Mouse (Mus musculus): ENCODE measurements around the gene Glod5.

DNA sequence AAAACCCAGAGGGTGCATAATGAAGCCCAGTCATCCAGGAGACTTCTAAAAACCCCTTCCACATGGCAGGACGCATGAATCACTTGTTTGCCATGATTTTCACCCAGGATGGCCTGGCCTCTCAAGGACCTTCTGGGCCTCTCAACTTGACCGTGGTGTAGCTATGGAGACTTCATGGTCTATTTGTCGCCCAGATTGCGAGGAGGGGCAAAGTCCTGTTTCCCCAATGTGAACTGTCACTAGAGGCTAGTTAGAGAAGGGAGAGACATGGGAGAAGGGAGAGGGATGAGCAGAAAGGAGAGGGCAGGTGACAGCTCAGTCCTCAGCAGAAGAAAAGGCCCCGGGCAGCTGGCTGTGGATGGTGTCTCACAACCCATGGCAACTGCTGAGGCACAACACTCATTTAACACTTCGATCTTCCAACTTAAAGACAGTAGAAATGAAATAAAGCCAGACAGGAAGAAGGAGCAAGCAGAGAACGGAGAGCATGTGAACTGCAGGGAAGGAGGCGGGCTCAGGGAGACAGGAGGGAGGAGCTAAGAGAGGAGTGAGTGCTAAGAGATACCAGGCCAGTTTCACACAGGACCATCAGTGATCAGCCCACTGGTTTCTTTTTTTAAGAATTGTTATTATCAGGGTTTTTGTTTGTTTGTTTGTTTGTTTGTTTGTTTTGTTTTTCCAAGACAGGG lies 25.8 kb downstream of the Glod5 start:
- TF ChIP-seq USF1 (IDR thresholded peaks at IDR 0.05; ENCODE audit: low read depth): no peak
- TF ChIP-seq MAX (IDR thresholded peaks at IDR 0.05): no peak
- TF ChIP-seq CTCF (IDR thresholded peaks at IDR 0.05; ENCODE audit: control insufficient read depth, insufficient read depth, insufficient read length): no peak
- TF ChIP-seq CEBPB (IDR thresholded peaks at IDR 0.05; ENCODE audit: low read depth): no peak
